Mouse (Mus musculus) forebrain, embryonic 10.5 days (tissue): ENCODE measurements around the gene Nsun4. TPM values are rescaled to one million over a fixed set of nuclear protein-coding genes. Genes with fewer than 3 reads are reported as not detected.

Source experiments
- DNase-seq: peaks from one replicate; pipeline ENCODE4 v3.0.0-alpha.2; 2017; ENCODE audit warnings: low spot score; ENCODE audit errors: extremely low spot score
- H3K27ac ChIP-seq: fragments of 300-500 bp; sonication (generic); 2 replicates; pipeline ENCODE4 v1.5.1; 2016; ENCODE audit warnings: mild to moderate bottlenecking
- H3K27me3 ChIP-seq: fragments of 300-500 bp; sonication (generic); 2 replicates; pipeline ENCODE4 v1.6.1; 2016; ENCODE audit warnings: mild to moderate bottlenecking; ENCODE audit not compliant: poor library complexity, severe bottlenecking
- H3K36me3 ChIP-seq: fragments of 300-500 bp; sonication (generic); replicated peaks from 2 replicates; pipeline ENCODE4 v1.6.1; 2016; ENCODE audit warnings: mild to moderate bottlenecking, moderate library complexity
- H3K4me1 ChIP-seq: fragments of 300-500 bp; sonication (generic); 2 replicates; pipeline ENCODE4 v1.6.1; 2016
- H3K4me3 ChIP-seq: fragments of 300-500 bp; sonication (generic); 2 replicates; pipeline ENCODE4 v1.5.1; 2016; ENCODE audit warnings: mild to moderate bottlenecking, moderate library complexity
- H3K9me3 ChIP-seq: fragments of 300-500 bp; sonication (generic); 2 replicates; pipeline ENCODE4 v1.6.1; 2016; ENCODE audit warnings: mild to moderate bottlenecking, moderate library complexity
- WGBS: fragments of 180-500 bp; shearing (Covaris S2); methylation state at CpG from one replicate; pipeline ENCODE4 v1.1.7; 2016; 5-methylcytosine and 5-hydroxymethylcytosine counted together
- polyA plus RNA-seq: library from polyadenylated mRNA; unstranded; fragments of >200 nt; fragmentation: Nextera tagmentation; extraction: Ambion mirVana; gene quantifications from 2 replicates; pipeline ENCODE4 v1.2.1, GENCODE M21; 2016

Nsun4 gene
- 17.3 and 18.0 TPM in 2 replicates for polyA plus RNA-seq

- DNase-seq, result peak; percentile 86
- peaks cover 23% of the 10 kb centered on the region for H3K4me1 ChIP-seq
- H3K36me3 ChIP-seq, result peaks cover under 1% of the 10 kb centered on the region; the same call in 1 of the 2 replicates
- no peaks in the 10 kb centered on the region for H3K27me3 ChIP-seq
- H3K4me3 ChIP-seq, result peak within 1 kb of the TSS; percentile 69
- peak within 1 kb of the TSS; percentile 87 for H3K27ac ChIP-seq
- WGBS, result under 1% methylated on average over 35 of the region's 35 CpGs
- H3K9me3 ChIP-seq, result no peaks in the 10 kb centered on the region
Observed at GRCm38 (mm10) chr4:116053399-116053961, at the start of gene Nsun4. TSS of gene Nsun4 (minus strand) at chr4:116053876.

GRCm38 (mm10) chr4:116100959-116101358, 47.3 kb upstream of the Nsun4 start:
- Histone ChIP-seq H3K27ac (no peak overlapping the region), H3K4me1 (no peaks in the 10 kb centered on the region), H3K4me3 (no peak overlapping the region), H3K36me3 (peaks cover 100% of the 10 kb centered on the region), H3K9me3 (no peaks in the 10 kb centered on the region), H3K27me3 (no peaks in the 10 kb centered on the region)
- no peak for DNase-seq
- WGBS, result 91% methylated on average over 7 of the region's 7 CpGs

GRCm38 (mm10) chr4:116097211-116097610, 43.5 kb upstream of the Nsun4 start:
- Histone ChIP-seq H3K27ac (no peak overlapping the region), H3K9me3 (no peaks in the 10 kb centered on the region), H3K27me3 (no peaks in the 10 kb centered on the region), H3K4me1 (no peaks in the 10 kb centered on the region), H3K36me3 (peaks cover 100% of the 10 kb centered on the region), H3K4me3 (no peak overlapping the region)
- DNase-seq, result no peak
- WGBS, result 93% methylated on average over 8 of the region's 8 CpGs

GRCm38 (mm10) chr4:116096291-116096690, 42.6 kb upstream of the Nsun4 start:
- no peaks in the 10 kb centered on the region for H3K4me1 ChIP-seq
- 95% methylated on average over 10 of the region's 10 CpGs for WGBS
- DNase-seq, result no peak
- H3K4me3 ChIP-seq, result no peak overlapping the region
- no peak overlapping the region for H3K27ac ChIP-seq
- no peaks in the 10 kb centered on the region for H3K9me3 ChIP-seq
- H3K36me3 ChIP-seq, result peaks cover 100% of the 10 kb centered on the region
- H3K27me3 ChIP-seq, result no peaks in the 10 kb centered on the region

GRCm38 (mm10) chr4:116088510-116089249, 35.0 kb upstream of the Nsun4 start:
- peaks cover 99% of the 10 kb centered on the region for H3K36me3 ChIP-seq
- no peaks in the 10 kb centered on the region for H3K9me3 ChIP-seq
- WGBS, result 90% methylated on average over 23 of the region's 23 CpGs
- no peak overlapping the region for H3K4me3 ChIP-seq
- no peaks in the 10 kb centered on the region for H3K4me1 ChIP-seq
- H3K27ac ChIP-seq, result no peak overlapping the region
- no peak for DNase-seq
- no peaks in the 10 kb centered on the region for H3K27me3 ChIP-seq

- peak overlapping the region; percentile 99 for H3K27ac ChIP-seq
Observed at GRCm38 (mm10) chr4:116077240-116078095, 23.8 kb upstream of the Nsun4 start.

GRCm38 (mm10) chr4:116076369-116077231, 22.9 kb upstream of the Nsun4 start:
- H3K4me1 ChIP-seq, result peaks cover 33% of the 10 kb centered on the region
- no peaks in the 10 kb centered on the region for H3K9me3 ChIP-seq
- H3K4me3 ChIP-seq, result peak overlapping the region; percentile 99
- 3% methylated on average over 37 of the region's 37 CpGs for WGBS
- peak overlapping the region; percentile 99 for H3K27ac ChIP-seq
- H3K27me3 ChIP-seq, result no peaks in the 10 kb centered on the region
- peaks cover 26% of the 10 kb centered on the region for H3K36me3 ChIP-seq
- peak; percentile 50 for DNase-seq

More at GRCm38 (mm10) chr4:116077240-116078095, 23.8 kb upstream of the Nsun4 start:
- H3K9me3 ChIP-seq, result no peaks in the 10 kb centered on the region
- DNase-seq, result no peak
- H3K27me3 ChIP-seq, result no peaks in the 10 kb centered on the region
- 66% methylated on average over 3 of the region's 3 CpGs for WGBS
- peaks cover 34% of the 10 kb centered on the region for H3K36me3 ChIP-seq
- peak overlapping the region; percentile 99 for H3K4me3 ChIP-seq
- peaks cover 33% of the 10 kb centered on the region for H3K4me1 ChIP-seq

GRCm38 (mm10) chr4:116075631-116076368, 22.1 kb upstream of the Nsun4 start:
- peak; percentile 80 for DNase-seq
- peaks cover 33% of the 10 kb centered on the region for H3K4me1 ChIP-seq
- under 1% methylated on average over 76 of the region's 77 CpGs for WGBS
- peak overlapping the region; percentile 99 for H3K4me3 ChIP-seq
- H3K9me3 ChIP-seq, result no peaks in the 10 kb centered on the region
- no peaks in the 10 kb centered on the region for H3K27me3 ChIP-seq
- peaks cover 18% of the 10 kb centered on the region for H3K36me3 ChIP-seq
- H3K27ac ChIP-seq, result peak overlapping the region; percentile 99

- H3K36me3 ChIP-seq, result peaks cover 16% of the 10 kb centered on the region
- WGBS, result under 1% methylated on average over 55 of the region's 55 CpGs
Observed at GRCm38 (mm10) chr4:116074861-116075620, 21.4 kb upstream of the Nsun4 start, which contains the start of the genes Uqcrh and Lrrc41. TSS of gene Uqcrh (minus strand) at chr4:116075071. TSS of gene Lrrc41 (plus strand) at chr4:116075269.

GRCm38 (mm10) chr4:116074145-116074675, 20.5 kb upstream of the Nsun4 start:
- Histone ChIP-seq H3K4me3 (peak overlapping the region; percentile 99), H3K27ac (peak overlapping the region; percentile 99), H3K4me1 (peaks cover 33% of the 10 kb centered on the region), H3K9me3 (no peaks in the 10 kb centered on the region), H3K27me3 (no peaks in the 10 kb centered on the region), H3K36me3 (peaks cover 16% of the 10 kb centered on the region)
- WGBS, result 3% methylated on average over 8 of the region's 8 CpGs
- no peak for DNase-seq

More at GRCm38 (mm10) chr4:116074861-116075620, 21.4 kb upstream of the Nsun4 start, which contains the start of the genes Uqcrh and Lrrc41:
- H3K4me3 ChIP-seq, result peak within 1 kb of the TSS; percentile 99
- peaks cover 33% of the 10 kb centered on the region for H3K4me1 ChIP-seq
- peak within 1 kb of the TSS; percentile 99 for H3K27ac ChIP-seq
- H3K27me3 ChIP-seq, result no peaks in the 10 kb centered on the region
- DNase-seq, result peak; percentile 95
- no peaks in the 10 kb centered on the region for H3K9me3 ChIP-seq
